Mouse (Mus musculus) brain, embryonic 14.5 days (tissue): ENCODE data around the gene Sh3bp1.
A peak's percentile ranks its signal among the peaks of the same experiment; 100 is the strongest.

ENCODE experiments used
- CTCF ChIP-seq: fragments of 200-500 bp; IDR thresholded peaks from 2 replicates; pipeline ENCODE4 v1.5.1; 2012; ENCODE audit warnings: inconsistent platforms, mild to moderate bottlenecking, moderate library complexity, borderline replicate concordance; ENCODE audit not compliant: insufficient read depth, insufficient read length; ENCODE audit errors: extremely low read depth
- POLR2A ChIP-seq: fragments of 200-500 bp; IDR thresholded peaks from 2 replicates; pipeline ENCODE4 v1.6.1; 2012; ENCODE audit warnings: mild to moderate bottlenecking, inconsistent platforms, borderline replicate concordance; ENCODE audit not compliant: poor library complexity, insufficient read depth, insufficient read length, severe bottlenecking; ENCODE audit errors: extremely low read depth

- TF ChIP-seq CTCF (no peak), POLR2A (peak; percentile 72; the same call in 1 of the 2 replicates)
These were observed 48.1 kb downstream of the Sh3bp1 start, which contains the start of gene Triobp for GRCm38 (mm10) chr15:78947657-78948056.
